Mouse (Mus musculus) stomach, postnatal 0 days (tissue): ENCODE measurements around the gene Sft2d1.

ENCODE experiments used
- CTCF ChIP-seq: IDR thresholded peaks from 2 replicates; pipeline ENCODE4 v1.5.1; 2016; ENCODE audit warnings: antibody characterized with exemption, low read depth, mild to moderate bottlenecking, moderate library complexity
- EP300 ChIP-seq: optimal IDR thresholded peaks from 2 replicates; pipeline ENCODE3; 2016; ENCODE audit warnings: antibody characterized with exemption

DNA sequence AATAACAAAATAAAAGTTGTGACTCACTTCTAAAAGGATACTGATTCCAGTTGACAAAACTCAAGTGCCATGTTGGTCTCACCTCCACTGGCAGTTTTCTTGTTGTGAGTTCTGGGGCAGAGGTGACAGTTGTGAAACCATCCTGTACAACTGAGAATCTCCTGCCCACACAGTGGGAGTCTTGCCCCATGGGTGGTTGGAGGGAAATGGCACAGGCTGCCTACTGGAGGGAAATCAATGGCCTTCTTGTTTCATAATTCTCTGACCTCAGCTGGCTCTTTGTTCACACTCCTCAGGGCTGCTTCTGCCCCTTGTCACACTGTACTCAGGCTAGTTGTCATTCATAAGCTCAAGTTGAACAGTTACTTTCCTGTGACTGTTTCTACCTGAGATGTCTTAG, 11.4 kb upstream of the Sft2d1 start:
- no peak for TF ChIP-seq CTCF
- no peak for TF ChIP-seq EP300
